Mouse (Mus musculus) stomach, embryonic 16.5 days (tissue): ENCODE results near the gene Malsu1. TPM values are rescaled to one million over a fixed set of nuclear protein-coding genes. Genes with fewer than 3 reads are reported as not detected.
A peak's percentile ranks its signal among the peaks of the same experiment; 100 is the strongest.

Experiments used
- ATAC-seq: fragments of 200-750 bp; cut with Nextera tagmentation; 2 replicates; pipeline ENCODE4 v1.8.0; 2017; ENCODE audit warnings: moderate number of reproducible peaks, moderate TSS enrichment; ENCODE audit not compliant: insufficient read depth, low FRiP score
- H3K27ac ChIP-seq: fragments of 300-500 bp; sonication (generic); 2 replicates; pipeline ENCODE4 v1.5.1; 2014; ENCODE audit warnings: low read length
- H3K27me3 ChIP-seq: fragments of 300-500 bp; sonication (generic); 2 replicates; pipeline ENCODE4 v1.6.1; 2014; ENCODE audit warnings: low read length, control low read depth, mixed read lengths; ENCODE audit not compliant: control insufficient read depth, insufficient read depth
- H3K36me3 ChIP-seq: fragments of 300-500 bp; sonication (generic); 2 replicates; pipeline ENCODE4 v1.6.1; 2014; ENCODE audit warnings: low read length; ENCODE audit not compliant: control insufficient read depth, insufficient read depth
- H3K4me1 ChIP-seq: fragments of 300-500 bp; sonication (generic); 2 replicates; pipeline ENCODE4 v1.6.1; 2014; ENCODE audit warnings: low read length, control low read depth, mixed read lengths; ENCODE audit not compliant: control insufficient read depth, insufficient read depth
- H3K4me2 ChIP-seq: fragments of 300-500 bp; sonication (generic); 2 replicates; pipeline ENCODE4 v1.6.1; 2014; ENCODE audit warnings: low read depth, low read length, mixed read lengths
- H3K4me3 ChIP-seq: fragments of 300-500 bp; sonication (generic); replicated peaks from 2 replicates; pipeline ENCODE4 v1.5.1; 2014; ENCODE audit warnings: mild to moderate bottlenecking, low read length
- H3K9ac ChIP-seq: fragments of 300-500 bp; sonication (generic); 2 replicates; pipeline ENCODE4 v1.6.1; 2014; ENCODE audit warnings: low read length
- H3K9me3 ChIP-seq: fragments of 300-500 bp; sonication (generic); replicated peaks from 2 replicates; pipeline ENCODE4 v1.6.1; 2016; ENCODE audit warnings: low read length, control low read depth; ENCODE audit not compliant: control insufficient read depth
- WGBS: fragments of 180-500 bp; shearing (Covaris S2); extraction: QIAGEN DNeasy Blood & Tissue Kit; methylation state at CpG from one replicate; pipeline ENCODE4 v1.1.7; 2014; 5-methylcytosine and 5-hydroxymethylcytosine counted together
- polyA plus RNA-seq: library from polyadenylated mRNA; unstranded; fragments of >200 nt; fragmentation: Nextera tagmentation; extraction: Ambion mirVana; gene quantifications from 2 replicates; pipeline ENCODE4 v1.2.1, GENCODE M21; 2015

Gene Malsu1
- polyA plus RNA-seq, 1 experiment from 2014 or later = 67.5 TPM

DNA sequence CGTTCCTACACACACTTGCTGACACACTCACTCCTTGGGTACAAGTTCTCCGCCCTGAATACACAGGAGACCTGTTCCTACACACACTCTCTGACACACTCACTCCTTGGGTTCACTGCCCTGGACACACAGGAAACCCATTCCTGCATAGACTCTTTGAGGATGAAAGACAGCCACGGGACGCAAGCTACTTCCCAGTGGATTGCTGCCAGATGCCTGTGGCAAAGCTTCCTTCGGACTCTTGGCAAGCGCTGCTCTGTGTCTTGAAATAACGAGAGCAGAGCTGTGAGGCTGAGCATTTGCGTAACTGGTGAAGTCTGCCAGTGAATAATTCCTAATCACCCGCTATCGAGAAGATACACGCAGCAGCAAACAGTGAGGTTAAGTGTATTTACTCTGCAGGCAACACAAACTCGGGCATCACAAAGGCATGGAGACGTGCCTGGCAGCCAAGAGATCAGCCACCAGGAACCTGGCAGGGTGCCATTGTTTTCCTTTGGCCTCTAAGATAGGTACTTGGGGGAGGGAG is 23.4 kb downstream of the Malsu1 start:
- 29% methylated on average over 13 of the region's 13 CpGs for WGBS
- Histone ChIP-seq H3K9ac (no peak overlapping the region; the same call in 1 of the 2 replicates), H3K27me3 (no peaks in the 10 kb centered on the region), H3K4me3 (no peak overlapping the region), H3K4me2 (peak overlapping the region; percentile 16), H3K4me1 (peaks cover 21% of the 10 kb centered on the region), H3K27ac (peak overlapping the region; percentile 90), H3K9me3 (no peaks in the 10 kb centered on the region), H3K36me3 (peaks cover 8% of the 10 kb centered on the region)
- peak; percentile 85 for ATAC-seq

DNA sequence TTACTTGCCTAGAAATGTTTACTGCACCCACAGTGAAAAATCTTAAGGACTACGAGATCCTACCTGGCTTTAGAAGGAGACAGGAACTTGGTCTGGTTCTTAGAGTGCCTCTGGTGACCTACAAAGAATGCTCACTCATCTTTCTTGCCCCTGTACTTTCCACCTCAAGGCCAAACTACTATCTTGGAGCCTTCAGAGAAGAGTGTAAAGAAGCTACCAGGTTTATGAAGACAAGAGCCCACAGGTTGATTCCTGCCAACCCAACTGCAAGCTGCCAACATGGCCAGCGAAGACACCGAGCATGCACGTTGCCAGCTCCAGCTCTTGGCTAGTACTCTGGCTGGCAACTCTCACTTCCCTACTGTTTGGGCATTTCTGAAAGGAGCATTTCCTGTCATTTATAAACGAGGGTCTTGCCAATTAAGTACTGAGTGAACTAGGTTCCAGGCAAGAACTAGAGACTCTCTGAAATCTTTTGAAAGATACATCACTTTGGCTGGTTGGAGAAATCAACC is 24.1 kb downstream of the Malsu1 start:
- no peak overlapping the region for H3K9ac ChIP-seq
- 75% methylated on average over 5 of the region's 5 CpGs for WGBS
- H3K36me3 ChIP-seq = peaks cover 8% of the 10 kb centered on the region
- H3K27ac ChIP-seq = peak overlapping the region; percentile 90; the same call in 1 of the 2 replicates
- H3K9me3 ChIP-seq = no peaks in the 10 kb centered on the region
- H3K27me3 ChIP-seq = no peaks in the 10 kb centered on the region
- H3K4me1 ChIP-seq = peaks cover 21% of the 10 kb centered on the region
- H3K4me3 ChIP-seq = no peak overlapping the region
- peak overlapping the region; percentile 16; the same call in 1 of the 2 replicates for H3K4me2 ChIP-seq
- ATAC-seq = no peak; the same call in 1 of the 2 replicates

- WGBS = 83% methylated on average over 1 of the region's 1 CpGs
- Histone ChIP-seq H3K4me1 (peaks cover 21% of the 10 kb centered on the region), H3K9ac (no peak overlapping the region), H3K4me2 (no peak overlapping the region), H3K9me3 (no peaks in the 10 kb centered on the region), H3K27ac (no peak overlapping the region), H3K27me3 (no peaks in the 10 kb centered on the region), H3K4me3 (no peak overlapping the region), H3K36me3 (peaks cover 3% of the 10 kb centered on the region; the same call in 1 of the 2 replicates)
- no peak for ATAC-seq
These were observed 25.5 kb downstream of the Malsu1 start for GRCm38 (mm10) chr6:49099086-49099485.

GRCm38 (mm10) chr6:49106746-49107500 is 33.3 kb downstream of the Malsu1 start:
- no peak overlapping the region for H3K9ac ChIP-seq
- H3K27ac ChIP-seq = no peak overlapping the region
- no peaks in the 10 kb centered on the region for H3K27me3 ChIP-seq
- H3K4me3 ChIP-seq = no peak overlapping the region
- no peaks in the 10 kb centered on the region for H3K9me3 ChIP-seq
- 84% methylated on average over 15 of the region's 15 CpGs for WGBS
- no peaks in the 10 kb centered on the region for H3K4me1 ChIP-seq
- ATAC-seq = no peak
- H3K4me2 ChIP-seq = no peak overlapping the region
- peaks cover 23% of the 10 kb centered on the region for H3K36me3 ChIP-seq

DNA sequence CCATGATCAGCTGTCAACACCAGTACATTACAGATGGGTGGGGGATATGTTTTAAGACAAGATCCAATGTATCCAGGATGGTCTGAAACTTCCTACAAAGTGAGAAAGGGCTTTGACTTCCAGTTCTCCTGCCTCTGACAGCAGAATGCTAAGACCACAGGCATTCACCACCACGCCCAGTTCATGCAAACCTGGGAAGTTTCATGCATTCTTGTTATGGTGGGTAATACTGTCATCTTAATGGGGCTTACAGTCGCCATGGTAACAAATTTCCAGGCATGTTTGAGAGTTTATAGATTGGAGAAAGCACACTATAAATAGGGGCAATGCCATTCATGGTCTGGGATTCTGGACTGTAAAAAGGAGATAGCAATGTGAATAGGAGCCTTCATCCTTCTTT is 35.6 kb downstream of the Malsu1 start:
- WGBS = 80% methylated on average over 2 of the region's 2 CpGs
- no peaks in the 10 kb centered on the region for H3K9me3 ChIP-seq

GRCm38 (mm10) chr6:49113895-49114294 is 40.3 kb downstream of the Malsu1 start:
- no peak overlapping the region for H3K27ac ChIP-seq
- peaks cover 9% of the 10 kb centered on the region for H3K36me3 ChIP-seq
- H3K27me3 ChIP-seq = no peaks in the 10 kb centered on the region
- no peak overlapping the region for H3K4me2 ChIP-seq
- WGBS = 88% methylated on average over 7 of the region's 7 CpGs
- H3K9me3 ChIP-seq = no peaks in the 10 kb centered on the region
- H3K9ac ChIP-seq = no peak overlapping the region
- peaks cover 4% of the 10 kb centered on the region for H3K4me1 ChIP-seq
- ATAC-seq = no peak
- no peak overlapping the region for H3K4me3 ChIP-seq

More for the DNA sequence above, 35.6 kb downstream of the Malsu1 start:
- peaks cover 21% of the 10 kb centered on the region for H3K36me3 ChIP-seq
- H3K9ac ChIP-seq = no peak overlapping the region
- ATAC-seq = no peak
- H3K4me3 ChIP-seq = no peak overlapping the region
- H3K27ac ChIP-seq = no peak overlapping the region
- H3K4me2 ChIP-seq = no peak overlapping the region
- no peaks in the 10 kb centered on the region for H3K4me1 ChIP-seq
- H3K27me3 ChIP-seq = no peaks in the 10 kb centered on the region

- no peak overlapping the region for H3K27ac ChIP-seq
These were observed 40.9 kb downstream of the Malsu1 start for GRCm38 (mm10) chr6:49114457-49114856.

DNA sequence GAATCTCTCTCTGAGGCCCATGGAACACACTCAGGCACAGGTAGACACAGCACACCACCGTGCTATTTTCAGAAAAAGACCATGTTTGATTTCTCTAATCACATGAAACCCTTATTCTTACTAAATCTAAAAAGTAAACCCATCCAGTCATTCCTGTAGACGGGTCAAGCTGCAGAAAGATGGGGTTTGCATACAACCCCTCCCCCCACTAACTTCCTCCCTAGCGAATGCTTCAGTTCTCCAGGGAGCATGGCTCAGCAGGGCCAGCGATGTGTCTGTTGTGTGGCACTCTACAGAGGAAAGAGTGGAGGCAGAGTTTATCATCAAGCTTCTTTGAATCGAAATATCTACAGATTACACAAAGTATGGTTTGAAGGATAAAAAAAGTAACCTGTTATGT is 42.0 kb downstream of the Malsu1 start:
- Histone ChIP-seq H3K36me3 (peaks cover 6% of the 10 kb centered on the region; the same call in 1 of the 2 replicates), H3K27me3 (no peaks in the 10 kb centered on the region), H3K4me2 (no peak overlapping the region), H3K4me1 (peaks cover 12% of the 10 kb centered on the region), H3K9me3 (no peaks in the 10 kb centered on the region), H3K9ac (no peak overlapping the region), H3K4me3 (no peak overlapping the region), H3K27ac (no peak overlapping the region)
- no peak for ATAC-seq
- WGBS = 78% methylated on average over 5 of the region's 5 CpGs

More at GRCm38 (mm10) chr6:49114457-49114856, 40.9 kb downstream of the Malsu1 start:
- H3K4me2 ChIP-seq = no peak overlapping the region
- H3K9ac ChIP-seq = no peak overlapping the region
- peaks cover 8% of the 10 kb centered on the region; the same call in 1 of the 2 replicates for H3K36me3 ChIP-seq
- H3K9me3 ChIP-seq = no peaks in the 10 kb centered on the region
- H3K4me1 ChIP-seq = peaks cover 4% of the 10 kb centered on the region
- 86% methylated on average over 6 of the region's 6 CpGs for WGBS
- no peaks in the 10 kb centered on the region for H3K27me3 ChIP-seq
- no peak for ATAC-seq
- no peak overlapping the region for H3K4me3 ChIP-seq

DNA sequence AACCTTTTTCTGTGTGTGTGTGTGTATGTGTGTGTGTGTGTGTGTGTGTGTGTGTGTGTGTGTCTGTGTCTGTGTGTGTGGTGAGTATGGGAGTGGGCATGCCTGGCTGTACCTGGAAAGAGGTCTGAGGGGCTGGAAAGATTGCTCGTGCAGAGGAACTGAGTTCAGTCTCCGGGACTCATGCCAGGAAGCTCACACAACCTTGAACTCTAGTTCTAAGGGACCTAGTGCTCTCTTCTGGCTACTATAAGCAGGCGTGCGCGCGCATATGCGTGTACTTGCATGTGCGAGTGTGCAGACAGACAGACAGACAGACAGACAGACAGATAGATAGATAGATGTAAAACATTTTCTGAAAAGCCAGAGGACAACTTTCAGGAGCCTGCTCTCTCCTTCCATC is 42.6 kb downstream of the Malsu1 start:
- no peak for ATAC-seq
- H3K4me1 ChIP-seq = peaks cover 13% of the 10 kb centered on the region
- WGBS = 95% methylated on average over 8 of the region's 8 CpGs

More for the DNA sequence above, 42.6 kb downstream of the Malsu1 start:
- Histone ChIP-seq H3K27me3 (no peaks in the 10 kb centered on the region), H3K4me2 (no peak overlapping the region), H3K36me3 (peaks cover 5% of the 10 kb centered on the region; the same call in 1 of the 2 replicates), H3K9ac (no peak overlapping the region), H3K4me3 (no peak overlapping the region), H3K27ac (no peak overlapping the region), H3K9me3 (no peaks in the 10 kb centered on the region)
